Mouse (Mus musculus) E14TG2a.4 (cell line): ENCODE results near the gene Maml3.

Experiments used
- CTCF ChIP-seq: conservative IDR thresholded peaks from 2 replicates; pipeline ENCODE4 v1.5.1; 2014; ENCODE audit warnings: low read length
- NANOG ChIP-seq: IDR thresholded peaks from 2 replicates; pipeline ENCODE4 v1.6.1; 2014; ENCODE audit warnings: borderline replicate concordance, low read length, mixed read lengths
- POU5F1 ChIP-seq: IDR thresholded peaks from 2 replicates; pipeline ENCODE4 v1.6.1; 2014; ENCODE audit warnings: low read length, borderline replicate concordance

DNA sequence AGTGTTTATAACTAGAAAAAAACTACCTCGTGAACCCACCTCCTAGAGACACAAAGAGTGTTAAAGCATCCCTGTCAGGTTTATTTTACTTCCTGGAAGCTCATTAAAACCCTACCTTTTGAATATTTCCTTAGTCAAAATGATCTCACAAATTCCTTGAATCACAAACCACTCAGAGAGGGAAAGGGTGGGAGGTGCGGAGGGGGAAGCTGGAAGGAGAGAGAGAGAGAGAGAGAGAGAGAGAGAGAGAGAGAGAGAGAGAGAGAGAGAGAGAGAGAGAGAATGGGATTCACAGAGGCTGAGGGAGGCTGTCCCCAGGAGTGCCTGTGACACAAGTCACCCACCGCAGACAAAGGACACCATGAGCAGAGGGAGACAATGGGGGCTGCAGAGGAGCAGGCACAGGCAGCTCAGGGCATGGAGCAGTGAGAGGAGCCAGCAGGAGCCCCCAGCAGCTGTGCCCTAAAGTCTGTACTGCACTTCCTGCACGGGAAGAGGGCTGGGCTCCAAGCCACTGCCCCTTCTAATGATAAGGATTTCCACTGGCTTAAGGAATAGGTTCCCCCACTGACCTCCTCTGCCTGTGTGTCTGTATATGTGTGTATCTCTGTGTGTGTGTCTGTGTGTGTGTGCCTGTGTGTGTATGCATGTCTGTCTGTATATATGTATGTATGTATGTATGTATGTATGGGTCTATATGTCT is 140.8 kb downstream of the Maml3 start:
- TF ChIP-seq CTCF (no peak), POU5F1 (no peak), NANOG (no peak)
